Mouse (Mus musculus): Measurements from ENCODE around the gene Usp30. TPM values are rescaled to one million over a fixed set of nuclear protein-coding genes. Genes with fewer than 3 reads are reported as not detected.

Usp30 gene
- total RNA-seq (2021) = 10 to 100 TPM in 1 of 2 experiments, 1 to 10 TPM in 1; 9.6 to 10.1 TPM
- long read RNA-seq, experiment 1, full-length matches to known transcripts = 9 of 26 reads
- long read RNA-seq, experiment 1, partial matches to known transcripts = 7 of 26 reads
- long read RNA-seq, experiment 1, other reads (novel, unspliced or antisense) = 10 of 26 reads
- long read RNA-seq, experiment 2, full-length matches to known transcripts = 1 of 10 reads
- long read RNA-seq, experiment 2, partial matches to known transcripts = 0 of 10 reads
- long read RNA-seq, experiment 2, other reads (novel, unspliced or antisense) = 9 of 10 reads

GRCm38 (mm10) chr5:114065161-114065560 lies at the start of gene Usp30:
Gene Usp30, plus strand, starts transcription at chr5:114065461.
- DNase-seq = no peak

GRCm38 (mm10) chr5:114024390-114024789 lies 40.9 kb upstream of the Usp30 start:
- no peak for DNase-seq

GRCm38 (mm10) chr5:114024885-114025284 lies 40.4 kb upstream of the Usp30 start:
- DNase-seq = no peak

GRCm38 (mm10) chr5:114027217-114027944 lies 37.9 kb upstream of the Usp30 start:
- DNase-seq = no peak

- no peak for DNase-seq
Measured at GRCm38 (mm10) chr5:114028111-114028510, 37.1 kb upstream of the Usp30 start.

- DNase-seq = no peak
Measured at GRCm38 (mm10) chr5:114030652-114031051, 34.6 kb upstream of the Usp30 start.

- DNase-seq = no peak
Measured at GRCm38 (mm10) chr5:114032161-114032763, 33.0 kb upstream of the Usp30 start.

- DNase-seq = no peak
Measured at GRCm38 (mm10) chr5:114034393-114034792, 30.9 kb upstream of the Usp30 start.

GRCm38 (mm10) chr5:114035111-114035510 lies 30.1 kb upstream of the Usp30 start:
- DNase-seq = no peak

GRCm38 (mm10) chr5:114040508-114040907 lies 24.8 kb upstream of the Usp30 start:
- no peak for DNase-seq

- no peak for DNase-seq
Measured at GRCm38 (mm10) chr5:114040911-114041310, 24.4 kb upstream of the Usp30 start.

- peak; percentile 19 for DNase-seq
Measured at GRCm38 (mm10) chr5:114041327-114041930, 23.8 kb upstream of the Usp30 start.

GRCm38 (mm10) chr5:114043800-114044199 lies 21.5 kb upstream of the Usp30 start:
- no peak for DNase-seq

GRCm38 (mm10) chr5:114045134-114045533 lies 20.1 kb upstream of the Usp30 start:
- DNase-seq = no peak

GRCm38 (mm10) chr5:114046151-114046550 lies 19.1 kb upstream of the Usp30 start:
- DNase-seq = no peak

- DNase-seq = no peak
Measured at GRCm38 (mm10) chr5:114046604-114047003, 18.7 kb upstream of the Usp30 start.

GRCm38 (mm10) chr5:114047182-114047581 lies 18.1 kb upstream of the Usp30 start:
- DNase-seq = no peak

GRCm38 (mm10) chr5:114048731-114049308 lies 16.4 kb upstream of the Usp30 start:
- DNase-seq = no peak

GRCm38 (mm10) chr5:114052246-114052761 lies 13.0 kb upstream of the Usp30 start:
- DNase-seq = peak; percentile 81

- DNase-seq = no peak
Measured at GRCm38 (mm10) chr5:114057129-114057731, 8.0 kb upstream of the Usp30 start.

GRCm38 (mm10) chr5:114061675-114062074 lies 3.6 kb upstream of the Usp30 start:
- DNase-seq = no peak

- DNase-seq = no peak
Measured at GRCm38 (mm10) chr5:114063958-114064357, 1.3 kb upstream of the Usp30 start.

All from gastrocnemius, postnatal 10 days (tissue).